Mouse (Mus musculus): ENCODE measurements at regions not wholly inside any gene's neighbourhood (a gene's known extent, or its start where the extent isn't known, plus 50 kb on each side); places are given as distances from the start of the nearest gene placed in this dataset.

- Histone ChIP-seq H3K4me3 (ENCODE audit: low read depth, low read length) (no peak overlapping the region), H3K27me3 (ENCODE audit: insufficient read depth, low read length) (no peaks in the 10 kb centered on the region), H3K9me3 (ENCODE audit: low read length) (no peaks in the 10 kb centered on the region), H3K9ac (no peak overlapping the region), H3K27ac (ENCODE audit: low read depth, low read length) (no peak overlapping the region), H3K4me1 (ENCODE audit: insufficient read depth) (no peaks in the 10 kb centered on the region), H3K4me2 (ENCODE audit: low read depth) (no peak overlapping the region), H3K36me3 (ENCODE audit: insufficient read depth) (no peaks in the 10 kb centered on the region)
- no peak for TF ChIP-seq CTCF (IDR thresholded peaks at IDR 0.05; ENCODE audit: low read depth)
- ATAC-seq = no peak
- DNase-seq = no peak
- 94% methylated on average over 2 of the region's 2 CpGs for WGBS
Observed at GRCm38 (mm10) chr6:47354515-47354914, 98.7 kb upstream of the Cul1 start.

- no peaks in the 10 kb centered on the region for H3K27me3 ChIP-seq (ENCODE audit: insufficient read depth, low read length)
- H3K4me1 ChIP-seq (ENCODE audit: insufficient read depth) = no peaks in the 10 kb centered on the region
- H3K9me3 ChIP-seq (ENCODE audit: low read length) = no peaks in the 10 kb centered on the region
- WGBS = 90% methylated on average over 7 of the region's 7 CpGs
- H3K27ac ChIP-seq (ENCODE audit: low read depth, low read length) = no peak overlapping the region
- no peaks in the 10 kb centered on the region for H3K36me3 ChIP-seq (ENCODE audit: insufficient read depth)
- TF ChIP-seq CTCF (IDR thresholded peaks at IDR 0.05; ENCODE audit: low read depth) = no peak
- ATAC-seq = no peak
- no peak overlapping the region for H3K9ac ChIP-seq
- no peak overlapping the region for H3K4me3 ChIP-seq (ENCODE audit: low read depth, low read length)
- DNase-seq = no peak
- no peak overlapping the region for H3K4me2 ChIP-seq (ENCODE audit: low read depth)
Observed at GRCm38 (mm10) chr6:47355500-47355899, 97.7 kb upstream of the Cul1 start.

- Histone ChIP-seq H3K27me3 (ENCODE audit: insufficient read depth, low read length) (no peaks in the 10 kb centered on the region), H3K4me3 (ENCODE audit: low read depth, low read length) (no peak overlapping the region), H3K27ac (ENCODE audit: low read depth, low read length) (no peak overlapping the region), H3K9ac (no peak overlapping the region), H3K4me1 (ENCODE audit: insufficient read depth) (no peaks in the 10 kb centered on the region), H3K9me3 (ENCODE audit: low read length) (no peaks in the 10 kb centered on the region), H3K36me3 (ENCODE audit: insufficient read depth) (no peaks in the 10 kb centered on the region), H3K4me2 (ENCODE audit: low read depth) (no peak overlapping the region)
- DNase-seq (no peak), ATAC-seq (no peak)
- no peak for TF ChIP-seq CTCF (IDR thresholded peaks at IDR 0.05; ENCODE audit: low read depth)
- 80% methylated on average over 7 of the region's 7 CpGs for WGBS
Observed at GRCm38 (mm10) chr6:47356500-47356899, 96.7 kb upstream of the Cul1 start.

GRCm38 (mm10) chr6:47358686-47359085 is 94.5 kb upstream of the Cul1 start:
- no peak for ATAC-seq
- no peak overlapping the region for H3K9ac ChIP-seq
- no peak overlapping the region for H3K4me2 ChIP-seq (ENCODE audit: low read depth)
- H3K27me3 ChIP-seq (ENCODE audit: insufficient read depth, low read length) = no peaks in the 10 kb centered on the region
- H3K4me1 ChIP-seq (ENCODE audit: insufficient read depth) = no peaks in the 10 kb centered on the region
- WGBS = 30% methylated on average over 2 of the region's 2 CpGs
- TF ChIP-seq CTCF (IDR thresholded peaks at IDR 0.05; ENCODE audit: low read depth) = peak; percentile 57
- DNase-seq = peak; percentile 55
- no peaks in the 10 kb centered on the region for H3K36me3 ChIP-seq (ENCODE audit: insufficient read depth)
- H3K4me3 ChIP-seq (ENCODE audit: low read depth, low read length) = no peak overlapping the region
- no peak overlapping the region for H3K27ac ChIP-seq (ENCODE audit: low read depth, low read length)
- no peaks in the 10 kb centered on the region for H3K9me3 ChIP-seq (ENCODE audit: low read length)

GRCm38 (mm10) chr6:47364002-47364401 is 89.2 kb upstream of the Cul1 start:
- no peaks in the 10 kb centered on the region for H3K27me3 ChIP-seq (ENCODE audit: insufficient read depth, low read length)
- no peaks in the 10 kb centered on the region for H3K4me1 ChIP-seq (ENCODE audit: insufficient read depth)
- H3K36me3 ChIP-seq (ENCODE audit: insufficient read depth) = no peaks in the 10 kb centered on the region
- DNase-seq (no peak), ATAC-seq (no peak)
- no peak overlapping the region for H3K9ac ChIP-seq
- no peak overlapping the region for H3K4me3 ChIP-seq (ENCODE audit: low read depth, low read length)
- no peaks in the 10 kb centered on the region for H3K9me3 ChIP-seq (ENCODE audit: low read length)
- 91% methylated on average over 1 of the region's 1 CpGs for WGBS
- H3K27ac ChIP-seq (ENCODE audit: low read depth, low read length) = no peak overlapping the region
- no peak overlapping the region for H3K4me2 ChIP-seq (ENCODE audit: low read depth)
- TF ChIP-seq CTCF (IDR thresholded peaks at IDR 0.05; ENCODE audit: low read depth) = no peak

- Histone ChIP-seq H3K27me3 (ENCODE audit: insufficient read depth, low read length) (no peaks in the 10 kb centered on the region), H3K9me3 (ENCODE audit: low read length) (0 out of 2 replicates have a peak, but pooled peaks cover 3% of the 10 kb centered on the region), H3K36me3 (ENCODE audit: insufficient read depth) (no peaks in the 10 kb centered on the region), H3K9ac (no peak overlapping the region), H3K4me3 (ENCODE audit: low read depth, low read length) (no peak overlapping the region), H3K4me1 (ENCODE audit: insufficient read depth) (no peaks in the 10 kb centered on the region), H3K27ac (ENCODE audit: low read depth, low read length) (no peak overlapping the region), H3K4me2 (ENCODE audit: low read depth) (no peak overlapping the region)
- ATAC-seq (no peak), DNase-seq (no peak)
- TF ChIP-seq CTCF (IDR thresholded peaks at IDR 0.05; ENCODE audit: low read depth) = no peak
- WGBS = 72% methylated on average over 2 of the region's 2 CpGs
Observed at GRCm38 (mm10) chr6:47364556-47364955, 88.6 kb upstream of the Cul1 start.

GRCm38 (mm10) chr6:47365651-47366645 is 87.2 kb upstream of the Cul1 start:
- Histone ChIP-seq H3K9ac (no peak overlapping the region), H3K9me3 (ENCODE audit: low read length) (0 out of 2 replicates have a peak, but pooled peaks cover 3% of the 10 kb centered on the region), H3K4me3 (ENCODE audit: low read depth, low read length) (no peak overlapping the region), H3K4me2 (ENCODE audit: low read depth) (no peak overlapping the region), H3K36me3 (ENCODE audit: insufficient read depth) (no peaks in the 10 kb centered on the region), H3K4me1 (ENCODE audit: insufficient read depth) (no peaks in the 10 kb centered on the region), H3K27me3 (ENCODE audit: insufficient read depth, low read length) (no peaks in the 10 kb centered on the region), H3K27ac (ENCODE audit: low read depth, low read length) (no peak overlapping the region)
- no peak for ATAC-seq
- no peak for DNase-seq
- TF ChIP-seq CTCF (IDR thresholded peaks at IDR 0.05; ENCODE audit: low read depth) = no peak
- WGBS = 49% methylated on average over 5 of the region's 5 CpGs
